Mouse (Mus musculus): Measurements from ENCODE around the gene Gm20777.
"Not testable (repeated sequence)": the region's sequence is repeated elsewhere in the genome, so short reads cannot be mapped to it uniquely, and the experiment has no call there.

Gene Gm20777

GRCm38 (mm10) chrY:10752350-10752749 lies at the start of gene Gm20777:
Gene Gm20777, minus strand, starts transcription at chrY:10752450.
- DNase-seq (ENCODE audit: low spot score), result not testable (repeated sequence)

GRCm38 (mm10) chrY:10709551-10709950 lies 42.7 kb downstream of the Gm20777 start:
- DNase-seq (ENCODE audit: low spot score), result peak; percentile 21

GRCm38 (mm10) chrY:10708761-10709160 lies 43.5 kb downstream of the Gm20777 start:
- DNase-seq (ENCODE audit: low spot score), result not testable (repeated sequence)

- DNase-seq (ENCODE audit: low spot score), result not testable (repeated sequence)
Measured at GRCm38 (mm10) chrY:10708226-10708625, 44.0 kb downstream of the Gm20777 start.

GRCm38 (mm10) chrY:10706686-10707085 lies 45.6 kb downstream of the Gm20777 start:
- not testable (repeated sequence) for DNase-seq (ENCODE audit: low spot score)

Data from urinary bladder, postnatal 25 days (tissue).